Mouse (Mus musculus) spleen, adult 12 weeks (tissue): ENCODE data around the gene Tmem183a.

Experiments
- DNase-seq: peaks from one replicate; pipeline ENCODE4 v3.0.0; 2022; ENCODE audit warnings: low spot score

Tmem183a gene

GRCm38 (mm10) chr1:134318261-134318660 is 43.5 kb downstream of the Tmem183a start:
- no peak for DNase-seq

DNA sequence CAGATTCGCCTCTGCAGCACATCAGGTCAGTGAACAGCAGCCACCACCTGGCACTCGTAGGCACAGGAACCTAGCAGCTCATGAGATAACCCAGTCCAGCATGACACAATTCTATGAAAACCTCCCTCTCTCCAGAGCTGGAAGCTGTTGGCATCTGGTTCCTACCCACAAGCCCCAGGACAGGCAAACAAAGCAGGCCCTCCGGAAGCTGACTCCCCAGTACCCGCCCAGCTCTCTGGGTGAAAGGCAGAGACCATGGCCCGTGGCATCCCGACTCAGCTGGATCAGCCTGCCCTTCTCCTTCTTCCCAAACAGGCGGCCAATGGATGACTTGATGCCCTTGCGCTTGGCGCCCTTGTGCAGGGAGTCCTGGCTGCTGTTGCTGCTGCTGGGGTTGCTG is 45.4 kb downstream of the Tmem183a start:
- DNase-seq, result no peak

DNA sequence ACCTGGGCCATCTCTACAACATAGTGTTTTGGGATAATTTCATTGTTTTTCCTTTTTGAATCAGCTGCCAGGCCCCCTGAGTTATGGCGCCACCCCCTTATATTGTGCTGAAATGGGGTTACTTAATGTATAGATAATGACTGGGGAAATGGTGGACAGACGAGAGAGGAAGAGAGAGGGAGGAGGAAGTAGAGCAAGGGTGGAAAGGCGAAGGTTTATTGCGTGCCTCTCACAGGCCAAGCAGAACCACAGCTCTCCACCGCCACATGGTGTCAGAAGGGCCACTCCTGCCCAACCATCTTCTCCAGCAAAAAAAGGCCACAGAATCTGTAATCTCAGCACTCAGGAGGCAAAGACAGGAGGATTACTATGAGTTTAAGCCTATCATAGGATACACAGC is 46.6 kb downstream of the Tmem183a start:
- no peak for DNase-seq

- DNase-seq, result no peak
Observed at GRCm38 (mm10) chr1:134311760-134312159, 50.0 kb downstream of the Tmem183a start.

DNA sequence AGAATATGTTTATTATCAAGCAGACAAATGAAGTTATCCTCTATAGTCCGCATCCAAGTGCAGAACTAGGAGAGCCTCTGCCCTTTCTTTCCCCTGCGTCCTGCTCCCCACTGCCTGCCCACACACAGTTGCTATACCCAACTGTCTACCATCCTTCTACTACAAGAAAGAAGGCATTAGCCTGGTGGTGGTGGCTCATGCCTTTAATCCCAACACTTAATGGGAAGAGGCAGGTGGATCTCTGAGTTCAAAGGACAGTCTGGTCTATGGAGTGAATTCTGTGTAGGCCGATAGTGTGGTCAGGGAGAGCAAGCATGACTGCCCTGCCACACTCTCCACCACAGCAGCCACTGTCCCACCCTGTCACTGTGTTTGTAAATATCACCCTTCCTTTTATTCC is 51.0 kb downstream of the Tmem183a start:
- no peak for DNase-seq

DNA sequence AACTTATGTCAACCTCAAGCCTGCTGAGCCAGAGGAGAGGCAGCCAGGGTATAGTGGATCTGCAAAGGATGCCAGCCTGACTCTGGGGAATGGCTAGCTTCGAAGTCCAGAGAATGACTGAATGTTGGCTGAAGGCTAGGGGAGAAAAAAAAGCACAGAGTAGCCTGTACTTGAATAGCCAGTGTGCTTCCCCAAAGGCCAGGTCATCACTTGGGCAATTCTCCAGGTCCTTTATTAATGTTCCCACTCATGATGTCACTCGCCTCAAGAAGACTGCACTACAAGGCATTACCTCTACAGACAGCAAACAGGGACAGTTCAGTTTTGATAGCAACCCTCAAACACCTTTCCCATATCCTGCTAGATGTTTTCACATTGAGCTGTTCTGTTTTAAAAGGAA is 51.5 kb downstream of the Tmem183a start:
- no peak for DNase-seq

- no peak for DNase-seq
Observed at GRCm38 (mm10) chr1:134307409-134307808, 54.4 kb downstream of the Tmem183a start.

- no peak for DNase-seq
Observed at GRCm38 (mm10) chr1:134304940-134305339, 56.8 kb downstream of the Tmem183a start.

DNA sequence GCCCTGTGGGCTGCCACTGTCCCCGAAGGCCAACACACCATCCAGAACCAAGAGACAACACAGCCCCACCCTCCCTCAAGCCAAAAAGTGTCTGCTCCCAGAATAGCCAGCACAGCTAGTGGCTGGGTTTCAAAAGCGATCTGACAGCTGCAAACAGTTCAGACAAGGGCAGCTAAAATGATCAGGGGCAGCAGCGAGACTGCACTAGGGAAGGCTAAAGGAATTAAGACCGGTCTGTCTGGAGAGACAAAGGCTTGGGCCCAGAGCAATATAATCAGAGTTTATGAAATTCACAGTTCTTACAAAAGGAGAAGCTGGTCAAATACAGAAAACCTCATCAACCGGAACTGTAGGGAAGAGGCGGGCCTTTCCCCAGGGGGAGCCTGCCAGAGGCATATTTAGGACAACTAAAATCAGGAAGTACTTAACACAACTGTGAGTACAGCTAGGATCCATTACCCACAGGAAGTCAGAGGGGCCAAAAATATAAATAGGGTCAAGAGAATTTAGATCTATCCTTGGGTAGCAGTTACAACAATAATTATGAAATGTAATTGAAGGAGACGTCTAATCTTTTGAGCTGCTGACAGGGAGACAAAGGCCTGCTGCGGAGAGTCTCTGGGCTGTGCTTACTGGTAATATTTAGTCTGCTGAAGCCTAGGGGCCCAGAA is 59.1 kb downstream of the Tmem183a start:
- no peak for DNase-seq

DNA sequence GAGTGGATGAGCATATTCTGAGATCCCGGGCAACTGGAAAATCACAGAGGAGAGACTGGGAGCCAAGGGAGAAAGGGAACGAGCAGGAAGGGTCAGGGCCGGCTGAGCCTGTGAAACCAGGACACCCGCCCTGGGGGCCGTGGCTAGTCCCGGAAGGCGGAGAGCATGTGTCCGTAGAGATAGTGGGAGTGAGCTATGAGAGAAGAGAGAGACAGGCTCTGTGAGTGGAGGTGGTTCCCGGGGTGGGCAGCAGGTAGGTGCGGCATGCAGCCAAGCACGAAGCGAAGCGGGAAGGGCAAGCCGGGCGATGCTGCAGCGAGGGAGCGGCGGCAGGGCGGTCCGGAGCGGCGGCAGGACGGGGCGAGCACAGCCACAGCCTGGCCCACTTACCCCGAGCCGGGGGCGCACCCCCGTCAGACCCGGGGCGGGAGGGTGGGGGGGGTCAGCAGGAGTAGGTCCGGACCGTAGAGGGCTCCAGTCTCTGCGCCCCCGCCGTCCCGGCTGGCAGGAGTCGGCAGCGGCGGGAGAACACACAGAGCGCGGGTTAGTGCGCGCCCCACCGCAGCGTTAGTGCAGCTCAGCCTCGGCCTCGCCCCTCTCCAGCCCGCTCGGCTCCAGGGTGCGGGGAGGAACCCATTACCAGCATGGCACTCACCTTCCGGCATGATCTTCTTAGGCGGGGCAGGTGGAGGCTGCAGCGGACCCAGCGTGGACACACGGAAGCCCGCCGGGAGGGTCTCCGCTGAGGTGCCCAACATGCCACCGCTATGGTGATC is 63.0 kb downstream of the Tmem183a start:
- no peak for DNase-seq

GRCm38 (mm10) chr1:134297265-134297664 is 64.5 kb downstream of the Tmem183a start:
- DNase-seq, result no peak
